Mouse (Mus musculus): ENCODE data around the gene Kcnd3.

DNA sequence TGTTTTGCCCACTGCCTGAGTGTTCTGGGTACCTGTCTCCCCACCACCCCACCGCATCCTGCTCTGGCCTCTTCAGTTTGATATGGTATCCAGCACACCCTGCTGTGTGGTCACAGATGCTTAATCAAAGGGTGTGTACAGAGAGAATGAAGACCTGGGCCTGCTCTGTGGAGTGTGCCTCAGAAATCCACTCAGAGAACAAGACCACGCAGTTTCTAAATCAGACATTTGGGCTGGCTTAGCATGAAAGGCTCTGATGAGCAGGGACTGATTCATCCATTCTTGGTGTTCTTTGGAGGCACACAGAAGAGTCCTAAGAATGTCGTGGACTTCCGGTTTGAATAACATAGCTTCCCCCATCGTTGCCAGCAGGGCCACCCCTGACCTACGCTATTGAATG, 86.3 kb downstream of the Kcnd3 start:
- no peak for TF ChIP-seq CTCF (IDR thresholded peaks at IDR 0.05; ENCODE audit: extremely low read depth, insufficient read depth, low read length)
- TF ChIP-seq POLR2A (IDR thresholded peaks at IDR 0.05; ENCODE audit: extremely low read depth, insufficient read depth, low read length) = no peak
